Mouse (Mus musculus) liver, embryonic 11.5 days (tissue): Measurements from ENCODE around the gene Npvf. TPM values are rescaled to one million over a fixed set of nuclear protein-coding genes. Genes with fewer than 3 reads are reported as not detected.
"Not testable (repeated sequence)": the region's sequence is repeated elsewhere in the genome, so short reads cannot be mapped to it uniquely, and the experiment has no call there.

ENCODE experiments used
- ATAC-seq: fragments of 200-750 bp; cut with Nextera tagmentation; replicated peaks from 2 replicates; pipeline ENCODE4 v1.8.0; 2017; ENCODE audit warnings: moderate number of reproducible peaks, mild to moderate bottlenecking, moderate TSS enrichment, moderate library complexity; ENCODE audit not compliant: low FRiP score
- DNase-seq: peaks from one replicate; pipeline ENCODE4 v3.0.0-alpha.2; 2017; ENCODE audit warnings: low spot score
- H3K27ac ChIP-seq: fragments of 300-500 bp; sonication (generic); 2 replicates; pipeline ENCODE4 v1.5.1; 2014; ENCODE audit warnings: mild to moderate bottlenecking, low read depth, low read length, control low read depth
- H3K27me3 ChIP-seq: fragments of 300-500 bp; sonication (generic); replicated peaks from 2 replicates; pipeline ENCODE4 v1.6.1; 2014; ENCODE audit warnings: low read length, mixed read lengths; ENCODE audit not compliant: control insufficient read depth, insufficient read depth
- H3K36me3 ChIP-seq: fragments of 300-500 bp; sonication (generic); 2 replicates; pipeline ENCODE4 v1.6.1; 2014; ENCODE audit warnings: mild to moderate bottlenecking, low read length, moderate library complexity, mixed read lengths; ENCODE audit not compliant: control insufficient read depth, insufficient read depth
- H3K4me1 ChIP-seq: fragments of 300-500 bp; sonication (generic); replicated peaks from 2 replicates; pipeline ENCODE4 v1.6.1; 2014; ENCODE audit warnings: low read length, mixed read lengths; ENCODE audit not compliant: control insufficient read depth, insufficient read depth
- H3K4me2 ChIP-seq: fragments of 300-500 bp; sonication (generic); 2 replicates; pipeline ENCODE4 v1.6.1; 2014; ENCODE audit warnings: mild to moderate bottlenecking, control low read depth, moderate library complexity
- H3K4me3 ChIP-seq: fragments of 300-500 bp; sonication (generic); 2 replicates; pipeline ENCODE4 v1.5.1; 2014; ENCODE audit warnings: low read depth, low read length, control low read depth
- H3K9ac ChIP-seq: fragments of 300-500 bp; sonication (generic); 2 replicates; pipeline ENCODE4 v1.6.1; 2014; ENCODE audit warnings: low read depth, low read length, control low read depth
- H3K9me3 ChIP-seq: fragments of 300-500 bp; sonication (generic); 2 replicates; pipeline ENCODE4 v1.6.1; 2016; ENCODE audit warnings: low read length, inconsistent platforms, mixed read lengths; ENCODE audit not compliant: control insufficient read depth
- WGBS: fragments of 180-500 bp; shearing (Covaris S2); extraction: QIAGEN DNeasy Blood & Tissue Kit; methylation state at CpG from one replicate; pipeline ENCODE4 v1.1.7; 2014; 5-methylcytosine and 5-hydroxymethylcytosine counted together
- polyA plus RNA-seq: library from polyadenylated mRNA; unstranded; fragments of >200 nt; fragmentation: Nextera tagmentation; extraction: Ambion mirVana; gene quantifications from 2 replicates; pipeline ENCODE4 v1.2.1, GENCODE M21; 2014

Npvf gene
- polyA plus RNA-seq, 1 experiment from 2014 or later: not detected

- Histone ChIP-seq H3K9me3 (no peaks in the 10 kb centered on the region), H3K4me1 (no peaks in the 10 kb centered on the region), H3K4me2 (no peak overlapping the region), H3K27ac (no peak overlapping the region), H3K9ac (no peak overlapping the region), H3K27me3 (0 out of 2 replicates have a peak, but pooled peaks cover 3% of the 10 kb centered on the region), H3K36me3 (no peaks in the 10 kb centered on the region), H3K4me3 (no peak overlapping the region)
- no peak for DNase-seq
- 79% methylated on average over 6 of the region's 6 CpGs for WGBS
- ATAC-seq: no peak
These were observed 6.6 kb downstream of the Npvf start for GRCm38 (mm10) chr6:50647656-50648055.

- 0 out of 2 replicates have a peak, but pooled peaks cover 3% of the 10 kb centered on the region for H3K27me3 ChIP-seq
- no peak for DNase-seq
- H3K4me3 ChIP-seq: no peak overlapping the region
- no peak overlapping the region for H3K27ac ChIP-seq
- H3K4me1 ChIP-seq: no peaks in the 10 kb centered on the region
- H3K4me2 ChIP-seq: no peak overlapping the region
- H3K9ac ChIP-seq: no peak overlapping the region
- ATAC-seq: no peak
- 64% methylated on average over 3 of the region's 3 CpGs for WGBS
- H3K9me3 ChIP-seq: no peaks in the 10 kb centered on the region
- no peaks in the 10 kb centered on the region for H3K36me3 ChIP-seq
These were observed 7.6 kb downstream of the Npvf start for GRCm38 (mm10) chr6:50646659-50647058.

DNA sequence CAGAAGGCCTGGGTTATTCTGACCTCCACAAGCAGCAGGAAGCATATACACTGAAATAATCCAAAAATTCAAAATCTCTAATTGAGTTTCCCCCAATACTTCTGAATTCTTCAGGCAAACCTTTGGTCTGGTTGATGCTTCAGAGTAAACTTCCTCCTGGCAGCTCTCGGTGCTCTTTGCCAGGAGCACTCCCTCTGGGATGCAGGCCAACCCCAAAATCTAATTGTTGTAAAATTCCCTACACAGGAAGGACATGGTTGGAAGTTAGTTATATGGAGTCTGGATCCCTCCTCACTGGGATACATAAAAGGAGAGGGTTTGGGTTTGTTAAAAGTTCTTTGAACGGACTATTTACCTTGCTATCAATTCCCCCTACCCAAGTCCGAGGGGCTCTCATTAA, 9.5 kb downstream of the Npvf start:
- no peak overlapping the region for H3K9ac ChIP-seq
- no peaks in the 10 kb centered on the region for H3K9me3 ChIP-seq
- no peaks in the 10 kb centered on the region for H3K4me1 ChIP-seq
- no peak overlapping the region for H3K4me3 ChIP-seq
- 82% methylated on average over 3 of the region's 3 CpGs for WGBS
- H3K4me2 ChIP-seq: no peak overlapping the region
- no peaks in the 10 kb centered on the region for H3K36me3 ChIP-seq
- 0 out of 2 replicates have a peak, but pooled peaks cover 3% of the 10 kb centered on the region for H3K27me3 ChIP-seq
- DNase-seq (no peak), ATAC-seq (no peak)
- no peak overlapping the region for H3K27ac ChIP-seq

DNA sequence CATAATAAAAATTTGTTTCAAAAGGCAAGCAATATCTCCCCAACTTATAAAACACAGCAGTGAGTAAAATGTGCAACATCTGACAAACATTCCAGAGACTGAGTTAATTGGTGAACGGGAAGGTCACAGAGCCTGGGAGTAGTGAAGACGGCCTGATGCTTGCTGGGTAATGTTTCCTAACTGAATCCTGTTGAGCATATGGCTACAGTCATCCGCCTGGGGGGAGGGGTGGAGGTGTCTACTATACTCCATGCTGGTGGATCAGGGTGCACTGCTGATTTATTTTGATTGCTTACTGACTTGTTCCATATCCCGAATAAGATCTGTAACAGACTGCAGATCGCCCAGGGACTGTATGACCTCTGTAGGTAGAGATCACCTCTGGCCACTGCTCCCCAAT, 12.3 kb downstream of the Npvf start:
- DNase-seq: no peak

GRCm38 (mm10) chr6:50640377-50640776, 13.9 kb downstream of the Npvf start:
- DNase-seq: no peak
- Histone ChIP-seq H3K4me3 (no peak overlapping the region), H3K27me3 (0 out of 2 replicates have a peak, but pooled peaks cover 3% of the 10 kb centered on the region), H3K9me3 (no peaks in the 10 kb centered on the region), H3K36me3 (no peaks in the 10 kb centered on the region), H3K27ac (no peak overlapping the region), H3K4me2 (no peak overlapping the region), H3K4me1 (no peaks in the 10 kb centered on the region), H3K9ac (no peak overlapping the region)
- ATAC-seq: no peak
- WGBS: 77% methylated on average over 4 of the region's 4 CpGs

More for the DNA sequence above, 12.3 kb downstream of the Npvf start:
- WGBS: 82% methylated on average over 5 of the region's 5 CpGs
- Histone ChIP-seq H3K36me3 (no peaks in the 10 kb centered on the region), H3K4me3 (no peak overlapping the region), H3K9ac (no peak overlapping the region), H3K4me1 (no peaks in the 10 kb centered on the region), H3K9me3 (no peaks in the 10 kb centered on the region), H3K4me2 (no peak overlapping the region), H3K27ac (no peak overlapping the region), H3K27me3 (0 out of 2 replicates have a peak, but pooled peaks cover 3% of the 10 kb centered on the region)
- no peak for ATAC-seq

DNA sequence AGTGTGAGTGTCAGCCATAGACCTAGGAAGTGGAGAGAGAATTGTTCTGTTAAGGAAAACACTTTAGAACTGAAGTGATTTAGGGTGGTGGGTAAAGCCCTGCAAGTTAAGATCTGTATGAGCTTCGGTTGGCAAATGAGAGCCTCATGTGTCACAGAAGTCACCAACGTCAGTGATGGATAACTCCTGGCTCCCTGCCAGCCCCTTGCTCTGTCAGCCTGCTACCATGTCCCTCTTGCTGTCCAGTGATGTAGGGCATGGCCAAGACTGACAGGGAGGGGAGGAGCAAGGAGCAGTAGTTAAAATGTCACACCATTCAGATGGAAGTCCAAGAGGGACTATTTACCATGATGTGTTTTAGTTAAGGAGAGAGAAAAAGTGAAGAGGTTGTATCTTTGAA, 14.6 kb downstream of the Npvf start:
- H3K9ac ChIP-seq: no peak overlapping the region
- no peak overlapping the region for H3K4me3 ChIP-seq
- no peaks in the 10 kb centered on the region for H3K9me3 ChIP-seq
- ATAC-seq (no peak), DNase-seq (no peak)
- H3K27ac ChIP-seq: no peak overlapping the region
- H3K27me3 ChIP-seq: 0 out of 2 replicates have a peak, but pooled peaks cover 3% of the 10 kb centered on the region
- 49% methylated on average over 2 of the region's 2 CpGs for WGBS
- H3K4me1 ChIP-seq: no peaks in the 10 kb centered on the region
- H3K4me2 ChIP-seq: no peak overlapping the region
- no peaks in the 10 kb centered on the region for H3K36me3 ChIP-seq

GRCm38 (mm10) chr6:50626170-50626569, 28.1 kb downstream of the Npvf start:
- not testable (repeated sequence) for H3K9ac ChIP-seq, H3K4me3 ChIP-seq, H3K4me1 ChIP-seq, ATAC-seq, H3K4me2 ChIP-seq, DNase-seq, H3K9me3 ChIP-seq, H3K27me3 ChIP-seq, H3K27ac ChIP-seq, H3K36me3 ChIP-seq
- WGBS: 61% methylated on average over 2 of the region's 2 CpGs

- H3K4me3 ChIP-seq, H3K27ac ChIP-seq, H3K4me1 ChIP-seq, H3K4me2 ChIP-seq, H3K36me3 ChIP-seq, H3K9ac ChIP-seq, DNase-seq, H3K9me3 ChIP-seq, ATAC-seq, H3K27me3 ChIP-seq: not testable (repeated sequence)
- WGBS: 81% methylated on average over 1 of the region's 1 CpGs
These were observed 36.0 kb downstream of the Npvf start for GRCm38 (mm10) chr6:50618273-50618672.

DNA sequence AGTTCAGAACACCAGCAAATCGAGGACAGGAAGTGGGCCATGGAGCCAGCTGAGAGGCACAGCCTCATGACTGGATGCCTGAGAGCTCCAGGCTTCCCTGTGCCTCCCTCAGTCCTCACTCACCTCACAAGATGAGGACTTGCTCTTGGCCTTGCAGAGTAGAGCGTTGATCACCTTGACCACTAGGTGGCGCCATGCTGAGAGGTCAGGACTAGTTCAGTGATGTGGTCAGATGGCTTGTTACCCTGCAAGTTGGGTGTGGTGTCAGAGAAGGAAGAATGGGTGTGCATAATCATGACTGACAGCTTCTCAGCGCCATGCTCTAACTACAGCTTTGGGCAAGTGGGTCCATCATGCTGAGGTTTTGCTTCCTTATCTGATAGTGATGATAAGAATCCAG, 52.6 kb downstream of the Npvf start:
- Histone ChIP-seq H3K36me3 (no peaks in the 10 kb centered on the region), H3K27ac (no peak overlapping the region), H3K4me3 (no peak overlapping the region), H3K4me2 (no peak overlapping the region), H3K27me3 (no peaks in the 10 kb centered on the region), H3K9ac (no peak overlapping the region), H3K9me3 (no peaks in the 10 kb centered on the region), H3K4me1 (peaks cover under 1% of the 10 kb centered on the region; the same call in 1 of the 2 replicates)
- no peak for ATAC-seq
- DNase-seq: no peak
- WGBS: 20% methylated on average over 4 of the region's 4 CpGs
